Mouse (Mus musculus) brown adipose tissue, adult 24 weeks (tissue): ENCODE measurements around the gene Stat3. TPM values are rescaled to one million over a fixed set of nuclear protein-coding genes. Genes with fewer than 3 reads are reported as not detected.

Experiments
- H3K27ac ChIP-seq: fragments of 200-500 bp; replicated peaks from 2 replicates; pipeline ENCODE4 v1.5.1; 2012; ENCODE audit warnings: low read depth, mild to moderate bottlenecking, low read length
- H3K4me1 ChIP-seq: fragments of 200-500 bp; 2 replicates; pipeline ENCODE4 v1.6.1; 2012; ENCODE audit warnings: low read length, mixed read lengths; ENCODE audit not compliant: control insufficient read depth, insufficient read depth, insufficient read length
- H3K4me3 ChIP-seq: fragments of 200-500 bp; 2 replicates; pipeline ENCODE4 v1.5.1; 2012; ENCODE audit warnings: low read depth, mild to moderate bottlenecking, low read length, moderate library complexity; ENCODE audit not compliant: insufficient read depth
- polyA plus RNA-seq: library from polyadenylated mRNA; stranded (reverse); fragments of >200 nt; gene quantifications from 2 replicates; pipeline ENCODE4 v1.2.4, GENCODE M21; 2012; ENCODE audit not compliant: missing spikeins, insufficient read depth, insufficient read length

Gene Stat3
- polyA plus RNA-seq, 1 experiment: 20.9 TPM

DNA sequence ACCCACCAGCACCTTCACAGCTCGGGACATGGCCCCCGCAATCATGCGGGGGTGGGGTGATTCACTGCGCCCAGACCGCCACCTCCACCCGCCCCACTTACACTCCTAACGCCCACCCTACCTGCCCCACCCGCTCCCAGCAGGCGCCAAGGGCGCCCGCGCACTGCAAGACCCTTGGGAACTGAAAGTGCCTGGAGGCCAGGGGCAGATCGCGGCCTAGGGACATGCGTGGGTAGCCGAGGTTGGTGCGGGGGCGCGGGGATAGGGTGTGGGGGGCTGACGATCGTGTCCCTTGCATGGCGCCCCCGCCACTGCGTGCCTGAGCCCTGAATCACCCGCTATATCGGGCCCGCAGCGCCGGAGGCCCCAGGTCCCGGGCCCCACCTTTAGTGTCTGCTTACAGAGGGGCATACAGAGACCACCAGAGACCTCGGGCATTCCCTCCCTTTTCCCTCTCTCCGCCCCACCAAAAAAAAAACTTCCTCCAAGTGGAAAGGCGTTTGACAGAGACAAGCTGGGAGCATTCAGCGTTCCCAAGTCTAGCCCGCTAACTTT is 29.9 kb upstream of the Stat3 start:
- Histone ChIP-seq H3K4me3 (peak overlapping the region; percentile 83), H3K27ac (peak overlapping the region; percentile 96)

DNA sequence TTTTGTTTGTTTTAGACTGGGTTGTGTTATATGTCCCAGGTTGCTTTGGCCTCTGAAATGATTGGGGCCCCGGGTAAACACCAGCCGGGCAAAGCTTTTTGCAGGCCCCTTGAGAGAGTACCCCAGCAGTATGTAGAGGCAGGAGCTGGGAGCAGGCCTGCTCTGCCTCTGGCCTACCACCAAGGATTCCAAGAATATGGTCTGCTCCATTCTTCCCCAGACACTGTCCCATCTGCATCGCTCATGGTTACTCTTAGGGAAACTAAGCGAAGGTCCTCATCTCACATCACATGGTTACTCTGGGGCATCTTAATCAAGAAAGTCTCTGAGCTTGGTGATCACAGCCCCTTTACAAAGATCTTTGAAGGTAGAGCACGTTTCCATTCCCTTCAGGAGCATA is 29.2 kb upstream of the Stat3 start:
- peaks cover 14% of the 10 kb centered on the region for H3K4me1 ChIP-seq
- H3K4me3 ChIP-seq: peak overlapping the region; percentile 83
- peak overlapping the region; percentile 96 for H3K27ac ChIP-seq

More for the DNA sequence above, 29.9 kb upstream of the Stat3 start:
- peaks cover 9% of the 10 kb centered on the region for H3K4me1 ChIP-seq

DNA sequence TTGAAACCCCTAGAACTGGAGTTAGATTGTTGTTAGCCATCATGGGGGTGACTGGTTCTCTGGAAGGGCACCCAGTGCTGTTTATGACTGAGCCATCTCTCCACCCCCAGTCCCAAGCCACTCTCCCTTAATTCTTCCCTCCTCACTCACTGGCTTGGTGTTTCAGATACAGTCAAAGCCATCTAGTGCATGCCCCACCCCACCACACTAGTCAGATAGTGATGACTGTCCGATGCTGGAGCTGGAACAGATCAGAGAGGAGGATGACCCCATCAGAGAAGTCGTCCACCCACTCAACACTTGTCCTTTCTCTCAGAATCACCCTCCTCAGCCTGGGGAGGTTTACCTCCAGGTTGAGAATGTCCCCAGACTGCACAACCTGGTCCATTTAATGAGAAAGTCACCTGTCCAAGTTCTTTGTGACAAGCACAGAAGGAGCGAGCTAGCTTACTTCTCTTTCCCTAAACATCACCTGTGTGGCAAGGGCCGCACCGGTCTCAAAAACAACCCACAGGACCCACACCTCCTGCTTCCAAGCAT is 28.6 kb upstream of the Stat3 start:
- Histone ChIP-seq H3K27ac (peak overlapping the region; percentile 96), H3K4me3 (peak overlapping the region; percentile 83), H3K4me1 (peaks cover 14% of the 10 kb centered on the region)

DNA sequence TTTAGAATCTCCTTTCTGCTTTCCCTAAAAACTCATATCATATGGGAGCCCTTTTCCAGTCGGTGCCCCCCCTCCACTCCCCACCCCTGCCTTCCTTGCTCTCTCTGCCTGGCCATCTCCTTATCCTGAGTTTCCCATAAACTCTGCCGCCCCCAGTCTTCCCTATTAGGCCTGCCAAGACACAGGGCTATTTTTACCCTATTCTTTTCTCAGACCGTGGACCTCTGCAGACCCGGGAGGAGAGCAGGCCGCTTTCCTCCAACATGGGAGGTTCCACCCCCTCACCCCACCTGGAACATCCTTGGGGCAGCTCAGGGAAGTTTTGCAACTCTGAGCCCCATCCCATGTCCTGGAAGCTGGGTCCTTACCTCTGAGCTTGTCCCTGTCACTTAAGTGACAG is 28.0 kb upstream of the Stat3 start:
- H3K4me1 ChIP-seq: peaks cover 14% of the 10 kb centered on the region
- peak overlapping the region; percentile 83 for H3K4me3 ChIP-seq
- H3K27ac ChIP-seq: peak overlapping the region; percentile 96

DNA sequence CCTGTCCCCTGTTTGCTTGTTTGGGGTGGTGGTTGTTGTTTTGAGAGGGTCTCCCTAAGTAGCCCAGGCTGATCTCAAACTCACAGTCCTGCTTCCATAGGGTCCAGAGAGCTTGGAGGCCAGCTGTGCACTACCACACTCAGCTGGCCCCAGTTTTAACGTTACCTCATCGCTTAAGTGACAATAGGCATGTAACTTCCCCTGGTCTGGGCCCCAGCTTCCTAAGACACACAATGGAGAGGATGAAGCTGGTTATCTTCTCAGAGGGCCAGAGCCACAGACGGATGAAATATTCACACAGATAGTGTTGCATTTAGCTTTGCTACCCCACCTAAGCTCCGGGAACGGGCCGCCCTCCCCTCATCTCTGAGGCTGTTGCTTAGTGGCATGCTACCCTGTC is 26.4 kb upstream of the Stat3 start:
- peaks cover 12% of the 10 kb centered on the region for H3K4me1 ChIP-seq
- H3K27ac ChIP-seq: peak overlapping the region; percentile 96
- H3K4me3 ChIP-seq: peak overlapping the region; percentile 83

DNA sequence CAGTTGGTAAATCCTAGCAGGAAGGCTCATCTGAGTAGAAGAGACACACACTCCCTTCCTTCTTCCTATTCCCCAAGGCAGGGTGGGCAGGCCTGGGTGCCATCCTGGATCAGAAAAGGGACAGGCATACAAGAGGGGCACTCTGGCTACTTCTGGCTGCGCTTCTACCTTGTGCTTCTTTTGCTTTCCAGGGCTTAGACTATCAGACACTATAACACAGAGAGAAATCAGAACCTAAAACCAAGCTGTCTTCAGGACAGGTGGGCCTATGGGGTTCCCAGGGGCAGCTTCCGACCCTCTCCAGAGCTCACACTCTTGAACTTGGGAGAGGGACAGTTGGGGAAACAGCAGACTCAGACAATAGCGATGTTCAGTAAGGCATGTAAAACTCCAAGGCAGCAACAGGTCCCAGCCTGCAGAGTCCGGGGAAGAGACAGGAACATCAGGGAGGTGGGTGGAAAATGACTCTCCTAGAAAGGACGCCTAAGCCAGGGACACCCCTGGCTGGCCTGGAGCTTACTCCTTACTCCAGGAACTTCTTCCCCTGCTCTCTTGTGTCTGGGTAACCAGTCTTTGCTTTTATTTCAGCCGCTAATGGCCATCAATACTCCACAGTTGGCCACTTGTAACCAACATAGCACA is 25.7 kb upstream of the Stat3 start:
- Histone ChIP-seq H3K4me3 (peak overlapping the region; percentile 83), H3K27ac (peak overlapping the region; percentile 96), H3K4me1 (peaks cover 14% of the 10 kb centered on the region)

DNA sequence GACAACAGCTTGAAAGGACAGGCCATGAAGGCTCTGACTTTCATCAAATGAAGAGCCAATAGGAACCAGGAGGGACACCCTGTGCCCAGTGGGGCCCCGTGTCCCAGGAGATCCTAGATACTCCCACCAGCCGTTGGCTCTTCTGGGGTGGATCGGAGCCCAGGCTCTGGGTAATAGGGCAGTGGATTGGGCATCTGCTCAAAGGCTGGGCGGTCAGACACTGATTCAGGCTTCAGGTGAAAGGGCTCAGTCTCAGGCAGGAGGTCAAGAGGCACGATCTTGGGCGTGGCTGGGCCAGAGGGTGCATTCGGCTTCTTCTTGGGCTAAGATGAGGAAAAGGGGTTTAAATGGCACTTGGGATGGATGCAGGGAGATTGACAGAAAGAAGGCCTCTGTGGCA is 24.8 kb upstream of the Stat3 start:
- H3K4me1 ChIP-seq: peaks cover 14% of the 10 kb centered on the region
- H3K27ac ChIP-seq: peak overlapping the region; percentile 96
- peak overlapping the region; percentile 83 for H3K4me3 ChIP-seq

DNA sequence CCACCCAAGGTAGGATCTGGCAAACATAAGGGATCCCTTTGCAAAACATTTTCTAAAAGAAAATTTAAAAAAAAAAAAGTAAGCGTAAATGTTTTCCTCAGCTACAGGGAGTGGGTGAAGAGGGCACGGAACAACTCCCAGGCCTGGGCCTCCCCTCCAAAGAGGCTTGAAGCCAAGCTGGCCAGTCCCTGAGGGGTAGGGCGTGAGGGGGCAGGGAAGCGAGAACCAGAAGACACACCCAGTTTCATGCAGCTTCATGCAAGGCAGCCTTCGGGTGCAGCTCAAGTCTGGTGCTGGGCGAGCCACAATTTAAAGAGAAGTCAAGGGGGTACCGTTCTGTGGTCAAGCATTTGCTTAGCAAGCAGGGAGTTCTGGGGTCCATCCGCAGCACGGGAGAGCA is 24.3 kb upstream of the Stat3 start:
- H3K4me3 ChIP-seq: peak overlapping the region; percentile 83
- peak overlapping the region; percentile 96 for H3K27ac ChIP-seq
- peaks cover 16% of the 10 kb centered on the region for H3K4me1 ChIP-seq

DNA sequence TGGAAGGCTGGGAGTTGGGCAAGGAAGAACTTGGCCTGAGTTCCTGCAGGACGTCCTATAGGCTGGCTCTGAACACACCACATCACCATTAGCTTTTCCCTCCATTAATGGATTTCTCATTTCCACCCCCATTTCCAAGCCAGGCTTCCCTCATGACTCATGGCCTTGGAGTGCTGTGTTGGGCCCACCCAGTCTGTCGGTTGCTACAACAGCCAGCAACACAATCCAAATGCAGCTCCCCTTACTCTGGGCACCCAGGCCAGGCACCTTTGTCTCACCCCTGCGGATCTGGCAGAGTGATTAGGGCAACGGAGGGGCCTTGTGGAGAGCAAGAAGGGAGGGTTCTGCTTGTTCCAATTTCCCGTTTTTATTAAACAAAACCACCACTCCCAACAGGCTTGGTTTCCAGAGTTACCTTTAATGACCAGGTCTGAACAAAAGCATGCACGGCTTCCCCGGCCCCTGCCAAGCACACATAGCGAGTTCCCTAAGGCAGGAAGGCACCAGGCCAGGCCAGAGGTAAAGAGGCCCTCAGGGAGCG is 23.1 kb upstream of the Stat3 start:
- peaks cover 16% of the 10 kb centered on the region for H3K4me1 ChIP-seq
- H3K27ac ChIP-seq: peak overlapping the region; percentile 96
- H3K4me3 ChIP-seq: peak overlapping the region; percentile 83

DNA sequence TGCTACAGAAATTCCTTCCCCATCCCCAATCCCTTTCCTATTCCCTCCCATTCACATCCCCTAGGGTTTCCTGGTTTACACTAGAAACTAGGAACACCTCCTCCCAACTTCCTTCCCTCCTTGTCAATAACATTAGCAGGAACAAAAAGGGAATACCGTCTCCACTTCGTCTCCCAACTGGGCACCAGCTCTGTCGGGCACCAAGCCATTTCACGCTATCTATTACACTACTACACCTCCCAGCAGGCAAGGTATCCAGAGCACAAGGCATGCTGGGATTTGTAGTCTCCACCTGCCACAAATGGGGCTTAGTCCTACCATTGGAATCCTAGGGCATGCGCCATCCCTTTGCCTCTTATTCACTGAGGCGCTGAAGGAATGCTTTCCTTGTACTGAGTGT is 21.2 kb upstream of the Stat3 start:
- H3K27ac ChIP-seq: peak overlapping the region; percentile 86
- peaks cover 16% of the 10 kb centered on the region for H3K4me1 ChIP-seq
- H3K4me3 ChIP-seq: peak overlapping the region; percentile 5; the same call in 1 of the 2 replicates

DNA sequence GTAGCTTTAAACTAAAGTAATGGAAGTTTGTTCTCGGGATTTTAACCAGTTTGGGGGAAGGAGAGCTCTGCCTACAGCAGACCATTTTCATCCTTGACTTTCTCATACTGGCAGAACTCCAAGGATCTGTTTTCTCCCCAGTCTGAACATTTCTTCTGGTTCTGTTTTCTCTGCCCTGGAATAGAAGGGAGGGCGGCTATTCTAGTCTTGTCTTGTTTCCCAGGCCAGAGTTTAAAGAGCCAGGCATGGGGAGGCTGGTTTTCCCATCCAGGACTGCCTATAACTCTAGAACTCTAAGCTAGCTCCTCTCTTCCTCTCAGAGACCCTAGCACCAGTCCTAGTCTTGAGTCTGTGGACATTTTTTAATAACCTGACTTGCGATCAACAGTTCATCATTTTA is 20.5 kb upstream of the Stat3 start:
- peak overlapping the region; percentile 43 for H3K4me3 ChIP-seq

DNA sequence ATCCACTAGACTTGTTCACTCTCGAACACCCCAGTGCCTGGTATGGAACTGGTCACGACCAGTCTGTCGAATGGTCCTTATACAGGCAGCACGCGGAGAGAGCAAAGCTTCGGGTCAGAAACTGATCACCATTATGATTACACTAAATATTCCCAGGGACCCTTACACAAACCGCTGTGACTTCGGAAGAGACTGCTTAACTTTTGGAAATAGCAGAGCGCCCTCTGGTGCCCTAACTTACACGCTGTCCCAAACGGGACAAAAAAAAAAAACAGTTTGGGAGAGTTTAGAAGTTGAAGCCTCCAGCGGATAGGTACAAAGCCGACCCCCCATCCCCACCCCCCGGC is 20.1 kb upstream of the Stat3 start:
- H3K4me1 ChIP-seq: peaks cover 14% of the 10 kb centered on the region

More for the DNA sequence above, 20.5 kb upstream of the Stat3 start:
- Histone ChIP-seq H3K27ac (peak overlapping the region; percentile 98), H3K4me1 (peaks cover 16% of the 10 kb centered on the region)

DNA sequence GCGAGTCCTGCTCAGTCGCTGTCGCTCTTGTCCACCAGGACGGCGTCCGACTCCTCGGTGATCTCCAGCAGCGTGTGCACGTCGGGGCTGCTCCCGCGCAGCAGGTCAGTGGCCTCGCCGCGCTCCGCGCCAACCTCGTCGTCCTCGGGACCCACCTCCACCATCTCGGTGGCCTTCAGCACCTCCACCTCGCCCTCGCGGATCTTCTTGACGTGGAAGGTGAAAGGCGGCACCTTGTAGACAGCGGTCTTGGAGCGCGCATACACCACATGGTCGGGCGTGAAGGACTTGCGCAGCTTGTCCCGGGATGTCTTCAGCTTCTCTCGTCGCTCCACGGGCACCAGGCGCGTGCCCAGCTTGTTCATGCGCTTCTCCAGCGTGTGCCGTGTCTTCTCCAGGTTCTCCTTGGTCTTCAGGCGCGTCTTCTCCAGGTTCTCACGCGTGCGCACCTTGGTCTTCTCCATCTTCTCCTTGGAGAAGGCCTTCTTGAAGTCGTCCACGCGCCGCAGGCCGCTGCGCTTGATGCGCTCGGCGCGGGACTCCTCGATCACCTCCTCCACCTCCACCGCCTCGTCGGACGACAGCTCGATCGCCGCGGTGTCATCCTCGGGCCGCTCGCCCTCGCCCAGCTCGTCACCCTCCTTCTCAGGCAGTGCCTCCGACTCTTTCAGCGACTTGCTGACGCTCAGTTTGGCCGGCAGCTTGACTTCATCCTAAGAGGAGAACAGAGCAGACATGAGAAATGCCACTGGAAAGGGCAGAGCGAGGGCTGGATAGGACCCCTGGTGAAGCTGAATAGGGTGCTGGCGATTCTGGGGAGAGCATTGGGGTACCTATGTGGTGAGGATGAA is 19.5 kb upstream of the Stat3 start:
- H3K4me3 ChIP-seq: peak overlapping the region; percentile 42
- H3K27ac ChIP-seq: peak overlapping the region; percentile 89
- H3K4me1 ChIP-seq: peaks cover 8% of the 10 kb centered on the region

More for the DNA sequence above, 20.1 kb upstream of the Stat3 start:
- H3K27ac ChIP-seq: peak overlapping the region; percentile 89
- peak overlapping the region; percentile 42 for H3K4me3 ChIP-seq

DNA sequence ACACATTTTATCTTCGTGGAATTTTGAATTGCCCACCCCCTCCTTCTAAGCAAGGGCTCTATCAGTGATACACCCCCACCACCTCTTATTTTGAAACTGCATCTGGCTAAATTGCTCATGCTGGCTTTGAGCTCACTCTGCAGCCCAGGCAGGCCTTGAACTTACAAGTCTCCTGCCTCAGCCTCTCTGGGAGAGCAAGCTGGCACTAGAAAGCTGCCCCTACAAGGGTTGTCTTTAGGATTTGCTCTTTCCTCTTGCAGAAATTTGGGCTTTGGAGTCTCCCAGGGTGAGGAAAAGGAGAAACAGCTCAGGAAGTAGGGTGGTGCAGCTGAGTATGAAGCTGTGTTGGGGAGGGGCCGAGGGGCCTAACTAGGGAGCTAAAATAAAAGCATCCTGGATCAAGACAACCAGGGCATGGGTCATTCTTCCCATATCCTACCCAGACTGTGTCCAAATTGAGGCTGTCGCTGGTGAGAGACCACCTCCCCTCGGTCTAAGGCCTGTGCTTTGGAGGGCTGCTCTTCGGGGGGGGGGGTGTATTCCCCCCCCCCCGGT is 18.7 kb upstream of the Stat3 start:
- H3K4me3 ChIP-seq: no peak overlapping the region
- H3K4me1 ChIP-seq: peaks cover 7% of the 10 kb centered on the region; the same call in 1 of the 2 replicates
- H3K27ac ChIP-seq: peak overlapping the region; percentile 7; the same call in 1 of the 2 replicates

DNA sequence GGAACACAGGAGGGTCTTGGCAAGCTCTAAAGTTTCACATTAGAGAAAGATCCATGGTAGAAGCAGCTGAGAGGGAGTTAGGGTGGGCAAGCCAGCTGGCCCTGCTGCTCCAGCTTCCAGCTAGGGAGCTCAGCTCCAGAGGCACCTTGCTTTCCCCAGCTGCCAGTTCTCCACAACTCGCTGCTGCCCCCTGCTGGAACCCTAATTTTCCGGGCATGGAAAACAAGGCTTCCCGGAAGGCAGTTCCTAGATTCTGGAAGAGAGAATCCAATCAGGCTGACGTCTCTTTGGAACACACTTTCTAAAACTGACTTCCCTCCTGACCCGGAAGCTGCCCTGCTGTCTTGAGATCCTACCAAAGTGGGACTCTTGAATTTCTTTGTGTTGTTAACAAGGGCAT is 17.9 kb upstream of the Stat3 start:
- Histone ChIP-seq H3K27ac (0 out of 2 replicates have a peak overlapping the region, but pooled peaks have one; percentile 11), H3K4me3 (no peak overlapping the region), H3K4me1 (peaks cover 9% of the 10 kb centered on the region)
